Mouse (Mus musculus) activated CD4-positive, CD25-positive, alpha-beta regulatory T cell, adult 9 weeks (primary cell): ENCODE measurements around the gene Ccnc. TPM values are rescaled to one million over a fixed set of nuclear protein-coding genes. Genes with fewer than 3 reads are reported as not detected.

Experiments
- polyA plus RNA-seq: library from polyadenylated mRNA; unstranded; fragments of 100-300 nt; shearing (Covaris generic); gene quantifications from one replicate; pipeline ENCODE4 v1.2.1, GENCODE M21; 2017

The Ccnc gene
- polyA plus RNA-seq: 41.7 TPM

GRCm38 (mm10) chr4:21727615-21728165 is at the start of gene Ccnc:
Gene Ccnc, plus strand, starts transcription at chr4:21727701.

GRCm38 (mm10) chr4:21685595-21686091 is 41.9 kb upstream of the Ccnc start, which contains the start of gene Prdm13:
Gene Prdm13, minus strand, starts transcription at chr4:21685963.

GRCm38 (mm10) chr4:21766863-21767304 is 39.4 kb downstream of the Ccnc start, which contains the start of the genes Usp45 and Tstd3:
Gene Usp45, plus strand, starts transcription at chr4:21767156.
Gene Tstd3, minus strand, starts transcription at chr4:21767212.

Other genes starting within 250 kb of the Ccnc start
- gene Prdm13, start 41.7 kb upstream of the Ccnc start, polyA plus RNA-seq: not detected
- gene Usp45, start 39.5 kb downstream of the Ccnc start, polyA plus RNA-seq: 30.1 TPM
- gene Tstd3, start 39.5 kb downstream of the Ccnc start, polyA plus RNA-seq: 28.2 TPM
- gene Pnisr, start 119.9 kb downstream of the Ccnc start, polyA plus RNA-seq: 194 TPM
- gene Coq3, start 152.0 kb downstream of the Ccnc start, polyA plus RNA-seq: 10.6 TPM
- not detected for gene Faxc, start 203.6 kb downstream of the Ccnc start, polyA plus RNA-seq